Mouse (Mus musculus) thymus, adult 18-20 months (tissue): ENCODE data around the gene Fbxw8.

Experiments
- DNase-seq, 2 experiments: peaks; one replicate each; pipeline ENCODE4 v3.0.0; 2022; ENCODE audit warnings: mixed read lengths in 2 of 2

The Fbxw8 gene

DNA sequence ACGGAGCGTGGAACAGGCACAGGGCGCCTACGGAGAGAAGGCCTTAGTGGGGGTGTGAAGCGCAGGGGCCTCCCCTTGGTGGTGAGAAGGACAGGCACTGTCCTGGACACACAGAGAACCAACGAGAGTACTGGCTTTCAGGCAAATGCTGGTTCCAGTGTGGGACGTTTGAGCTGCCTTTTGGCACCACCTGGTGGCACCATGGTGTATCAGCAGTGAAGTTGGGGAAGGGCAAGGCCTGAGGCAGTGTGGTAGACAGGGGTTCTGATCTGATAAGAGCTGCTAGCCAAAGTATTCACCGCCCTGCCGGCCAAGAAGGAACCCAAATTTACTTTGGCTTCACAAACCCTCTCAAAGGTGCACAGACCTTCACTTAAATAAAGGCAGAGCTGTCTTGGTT lies 85.9 kb downstream of the Fbxw8 start:
- DNase-seq = peak; percentile 61 to 69

DNA sequence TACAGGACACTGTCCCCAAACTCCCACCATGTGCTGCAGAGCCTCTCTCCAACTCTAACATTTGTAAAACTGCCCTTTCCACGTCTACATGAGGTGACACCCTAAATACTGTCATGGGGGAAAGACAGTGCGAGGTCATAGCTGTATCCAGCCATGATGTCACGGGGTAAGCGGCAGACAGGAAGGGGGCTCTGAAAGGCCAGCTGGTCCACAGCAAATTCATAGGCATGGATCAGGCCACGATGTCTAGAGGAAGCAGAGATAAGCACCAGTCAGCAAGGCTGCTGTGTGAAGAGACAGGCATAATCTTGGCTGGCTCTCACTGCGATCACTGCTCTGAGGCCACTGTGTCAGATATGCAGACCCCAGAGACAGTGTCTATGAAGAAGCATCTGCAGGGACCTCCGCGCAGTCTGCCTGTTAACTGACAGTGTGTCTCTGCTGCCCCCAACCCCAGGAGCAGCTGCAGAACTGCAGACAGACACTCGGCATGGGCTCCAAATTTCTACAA lies 87.2 kb downstream of the Fbxw8 start:
- no peak for DNase-seq

- no peak for DNase-seq
Observed at GRCm38 (mm10) chr5:118067572-118067971, 87.7 kb downstream of the Fbxw8 start.

DNA sequence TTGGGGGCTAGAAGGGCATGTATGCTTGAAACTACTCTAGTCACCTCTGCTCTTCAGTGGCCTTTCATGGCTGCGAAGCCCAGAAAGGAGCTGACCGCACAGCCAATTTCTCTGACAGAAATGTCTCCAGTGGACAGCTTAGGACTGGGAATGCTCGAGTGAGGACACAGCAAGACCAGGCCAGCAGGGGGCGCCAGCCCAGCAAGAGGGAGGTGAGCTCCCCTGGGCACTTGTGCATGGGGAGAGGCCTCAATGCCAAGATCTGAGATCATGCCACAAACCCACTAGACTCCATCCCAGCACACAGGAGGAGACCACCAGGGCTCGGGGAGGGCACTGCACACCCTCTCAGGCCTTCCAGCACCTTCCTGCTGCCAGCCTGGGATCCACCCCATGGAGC lies 88.4 kb downstream of the Fbxw8 start:
- DNase-seq = peak; percentile 45 to 53

GRCm38 (mm10) chr5:118065516-118066255 lies 89.6 kb downstream of the Fbxw8 start:
- DNase-seq = no peak

GRCm38 (mm10) chr5:118064284-118064901 lies 90.9 kb downstream of the Fbxw8 start:
- no peak for DNase-seq

DNA sequence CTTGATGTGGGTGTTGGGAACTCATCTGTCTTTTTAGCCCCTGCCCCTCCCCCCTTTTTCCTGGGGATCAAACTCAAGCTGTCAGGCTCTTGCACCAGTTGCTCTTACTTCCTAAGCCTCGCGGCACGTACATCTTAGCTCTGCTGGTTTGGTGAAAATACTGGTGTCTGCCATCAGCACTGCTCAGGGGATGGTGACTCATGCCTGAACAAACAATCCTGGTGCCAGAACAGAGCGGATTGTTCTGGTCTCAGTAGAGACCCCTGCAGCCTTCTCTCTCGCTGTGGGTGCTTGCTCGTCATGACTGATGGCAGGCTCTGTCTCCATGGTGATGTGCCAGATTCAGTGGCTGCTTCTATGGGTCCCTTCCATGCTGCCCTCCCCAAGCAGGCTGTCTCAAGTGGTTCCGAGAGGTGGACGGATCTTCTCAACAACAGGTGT lies 92.1 kb downstream of the Fbxw8 start:
- DNase-seq = no peak

DNA sequence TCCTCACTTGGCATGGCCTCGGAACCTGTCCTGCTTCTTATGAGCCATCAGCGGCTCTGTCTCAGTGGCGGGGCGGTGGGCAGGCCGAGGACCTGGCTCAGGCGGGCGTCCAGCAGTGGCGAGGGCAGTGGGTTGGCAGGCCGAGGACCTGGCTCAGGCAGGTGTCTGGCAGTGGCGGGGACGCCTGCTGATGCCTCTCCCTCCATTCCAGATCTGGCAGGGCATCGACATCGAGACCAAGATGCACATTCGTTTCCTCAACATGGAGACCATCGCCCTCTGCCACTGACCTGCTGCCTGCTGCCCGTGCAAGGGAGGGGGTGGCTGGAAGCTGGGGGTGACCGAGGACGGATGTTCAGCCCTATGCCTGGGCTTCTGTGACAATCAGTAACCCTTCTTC lies 93.9 kb downstream of the Fbxw8 start:
- DNase-seq = no peak

- no peak for DNase-seq
Observed at GRCm38 (mm10) chr5:118059646-118060045, 95.6 kb downstream of the Fbxw8 start.

DNA sequence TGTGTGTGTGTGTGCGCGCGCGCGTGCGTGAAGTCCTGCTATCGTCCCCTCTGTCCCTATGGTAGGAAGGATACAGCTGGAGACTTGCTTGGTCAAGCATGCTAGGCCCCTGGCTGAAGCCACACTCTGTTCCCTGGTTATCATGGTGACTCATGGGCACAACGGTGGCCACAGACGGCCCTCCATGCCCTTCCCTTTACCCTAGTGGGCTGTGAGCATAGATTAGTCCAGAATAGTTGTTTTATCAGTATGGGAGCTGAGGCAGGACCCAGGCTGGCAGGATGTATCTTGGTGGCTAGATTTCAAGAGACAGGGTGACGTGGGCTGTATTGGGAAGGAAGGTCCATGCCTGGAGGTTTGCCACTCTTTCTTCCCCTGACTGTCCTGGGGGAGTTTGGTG lies 96.4 kb downstream of the Fbxw8 start:
- DNase-seq = no peak

DNA sequence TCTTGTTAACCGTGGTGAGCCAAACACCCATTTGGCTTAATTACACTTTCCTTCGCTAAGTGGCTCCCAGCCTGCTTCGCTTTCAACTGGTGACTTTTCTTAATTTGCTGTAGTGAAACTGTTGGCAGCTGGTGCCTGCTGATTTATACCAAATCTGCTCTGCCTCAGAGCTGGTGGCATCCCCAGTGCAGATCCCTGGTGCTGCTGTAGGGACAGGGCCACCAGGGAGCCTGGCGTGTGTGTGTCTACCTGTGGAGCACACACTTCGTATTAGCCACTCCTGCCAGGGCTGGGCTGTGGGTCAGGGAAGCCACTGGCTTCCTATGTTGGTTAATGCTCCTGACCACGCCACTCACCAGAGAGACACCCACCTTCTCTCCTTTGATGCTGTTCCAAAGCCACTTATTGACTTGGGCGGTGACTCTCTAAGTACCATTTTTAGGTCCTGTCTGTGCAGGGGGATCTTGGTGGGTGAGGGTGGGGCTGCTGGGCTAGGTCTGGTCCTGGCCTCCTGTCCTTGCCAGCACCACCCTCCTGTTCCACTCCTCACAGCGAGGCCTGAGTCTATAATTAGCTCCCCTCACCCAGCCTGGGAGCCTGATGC lies 97.7 kb downstream of the Fbxw8 start:
- DNase-seq = no peak

- DNase-seq = no peak
Observed at GRCm38 (mm10) chr5:118053205-118053604, 102.1 kb downstream of the Fbxw8 start.

GRCm38 (mm10) chr5:118051981-118052662 lies 103.1 kb downstream of the Fbxw8 start:
- no peak for DNase-seq

- DNase-seq = no peak
Observed at GRCm38 (mm10) chr5:118050743-118051142, 104.5 kb downstream of the Fbxw8 start.

GRCm38 (mm10) chr5:118048928-118049327 lies 106.3 kb downstream of the Fbxw8 start:
- no peak for DNase-seq

GRCm38 (mm10) chr5:118048412-118048811 lies 106.9 kb downstream of the Fbxw8 start:
- no peak for DNase-seq

GRCm38 (mm10) chr5:118047091-118047757 lies 108.0 kb downstream of the Fbxw8 start:
- DNase-seq = no peak

GRCm38 (mm10) chr5:118045385-118045784 lies 109.9 kb downstream of the Fbxw8 start:
- DNase-seq = no peak

- DNase-seq = no peak
Observed at GRCm38 (mm10) chr5:118044907-118045306, 110.4 kb downstream of the Fbxw8 start.

DNA sequence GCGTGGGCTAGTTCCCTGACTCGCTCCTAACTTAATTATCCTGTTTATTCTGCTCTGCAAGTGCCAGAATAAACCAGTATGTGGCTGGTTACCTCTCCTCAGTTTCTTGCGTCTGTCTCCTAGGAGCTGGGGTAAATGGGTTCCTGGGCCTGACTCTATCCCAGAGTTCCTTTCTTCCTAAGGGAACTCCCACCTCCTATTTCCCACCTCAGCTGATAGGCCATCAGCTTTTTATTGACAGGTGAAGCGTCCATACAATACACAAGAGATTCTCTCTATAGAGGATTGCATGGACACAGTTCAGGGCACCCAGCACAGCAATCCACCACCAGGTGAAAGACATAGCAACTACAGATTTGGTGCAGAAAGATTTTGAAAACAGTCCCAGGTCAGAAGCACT lies 111.5 kb downstream of the Fbxw8 start:
- DNase-seq = no peak

DNA sequence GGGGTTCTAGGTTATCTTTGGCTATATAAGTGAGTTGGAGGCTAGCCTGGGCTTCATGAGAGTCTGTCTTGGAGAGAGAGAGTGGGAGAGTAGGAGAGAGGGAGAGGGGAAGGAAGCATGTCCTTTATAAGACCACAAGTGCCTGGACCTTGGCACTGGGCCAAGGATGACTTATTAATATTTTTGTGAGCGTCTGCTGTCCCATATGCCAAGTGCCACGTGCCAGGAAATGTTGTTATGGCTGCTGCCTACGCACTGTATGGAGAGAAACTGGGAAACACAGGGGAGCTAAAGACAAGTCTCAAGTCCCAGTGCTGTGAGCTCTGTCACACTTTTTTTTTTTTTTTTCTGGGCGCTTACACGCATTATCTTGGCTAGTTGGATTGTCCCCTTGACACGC lies 112.7 kb downstream of the Fbxw8 start:
- no peak for DNase-seq

GRCm38 (mm10) chr5:118039241-118039668 lies 116.0 kb downstream of the Fbxw8 start:
- no peak for DNase-seq
